Mouse (Mus musculus) neural tube, embryonic 12.5 days (tissue): ENCODE measurements around the gene a. TPM values are rescaled to one million over a fixed set of nuclear protein-coding genes. Genes with fewer than 3 reads are reported as not detected.

Source experiments
- polyA plus RNA-seq: library from polyadenylated mRNA; unstranded; fragments of >200 nt; fragmentation: Nextera tagmentation; extraction: Ambion mirVana; gene quantifications from 2 replicates; pipeline ENCODE4 v1.2.1, GENCODE M21; 2016

Gene a
- polyA plus RNA-seq, 1 experiment from 2014 or later = not detected

Other genes with a start within 250 kb of the a start
- 2.2 and 3.2 TPM in 2 replicates for gene 1700003F12Rik, start 244.3 kb upstream of the a start, polyA plus RNA-seq
- 0.47 and 1.0 TPM in 2 replicates for gene Actl10, start 239.6 kb upstream of the a start, polyA plus RNA-seq
- gene Necab3, start 232.5 kb upstream of the a start, polyA plus RNA-seq = 15.6 and 18.2 TPM in 2 replicates
- gene E2f1, start 221.5 kb upstream of the a start, polyA plus RNA-seq = 29.9 and 30.8 TPM in 2 replicates
- 16.5 TPM in 2 replicates for gene Pxmp4, start 187.7 kb upstream of the a start, polyA plus RNA-seq
- 0.82 and 1.1 TPM in 2 replicates for gene Zfp341, start 178.1 kb upstream of the a start, polyA plus RNA-seq
- gene 4930519P11Rik, start 178.0 kb upstream of the a start, polyA plus RNA-seq = 0.46 and 0.58 TPM in 2 replicates
- 21.8 and 29.4 TPM in 2 replicates for gene Chmp4b, start 139.7 kb upstream of the a start, polyA plus RNA-seq
- not detected in 2 replicates for gene Gm14214, start 21.4 kb upstream of the a start, polyA plus RNA-seq
- 36.7 and 49.2 TPM in 2 replicates for gene Raly, start 306 bp upstream of the a start, polyA plus RNA-seq
- 83.6 and 88.1 TPM in 2 replicates for gene Eif2s2, start 101.5 kb downstream of the a start, polyA plus RNA-seq
- 0.50 and 0.52 TPM in 2 replicates for gene Gm14226, start 226.9 kb downstream of the a start, polyA plus RNA-seq